Mouse (Mus musculus) small intestine, adult 2 months (tissue): ENCODE data around the gene Atf1. TPM values are rescaled to one million over a fixed set of nuclear protein-coding genes. Genes with fewer than 3 reads are reported as not detected.

Experiments
- H3K27ac ChIP-seq: fragments of 200-500 bp; 2 replicates; pipeline ENCODE4 v1.5.1; 2012; ENCODE audit warnings: low read depth, low read length, control low read depth, inconsistent platforms; ENCODE audit not compliant: insufficient read depth
- H3K27me3 ChIP-seq: fragments of 200-500 bp; 2 replicates; pipeline ENCODE4 v1.6.1; 2012; ENCODE audit warnings: mild to moderate bottlenecking, moderate library complexity, low read length, inconsistent platforms; ENCODE audit not compliant: control insufficient read depth, insufficient read depth
- H3K36me3 ChIP-seq: fragments of 200-500 bp; 2 replicates; pipeline ENCODE4 v1.6.1; 2012; ENCODE audit warnings: mild to moderate bottlenecking, low read length, control low read depth, inconsistent platforms; ENCODE audit not compliant: control insufficient read depth, insufficient read depth
- H3K4me1 ChIP-seq: fragments of 200-500 bp; 2 replicates; pipeline ENCODE4 v1.6.1; 2012; ENCODE audit warnings: low read length, inconsistent platforms, mixed read lengths; ENCODE audit not compliant: control insufficient read depth, insufficient read depth, insufficient read length
- H3K4me3 ChIP-seq: fragments of 200-500 bp; 2 replicates; pipeline ENCODE4 v1.5.1; 2012; ENCODE audit warnings: low read depth, mild to moderate bottlenecking, control low read depth, inconsistent platforms, low read length, moderate library complexity
- CTCF ChIP-seq: fragments of 200-500 bp; IDR thresholded peaks from 2 replicates; pipeline ENCODE4 v1.5.1; 2012; ENCODE audit warnings: low read depth, mild to moderate bottlenecking, control low read depth, inconsistent platforms, low read length, moderate library complexity, mixed read lengths; ENCODE audit not compliant: insufficient replicate concordance, insufficient read length; ENCODE audit errors: extremely low read depth
- POLR2A ChIP-seq: fragments of 200-500 bp; IDR thresholded peaks from 2 replicates; pipeline ENCODE4 v1.6.1; 2012; ENCODE audit warnings: low read depth, mild to moderate bottlenecking, control low read depth, inconsistent platforms, low read length, moderate library complexity
- WGBS: fragments of 180-500 bp; shearing (Covaris S2); methylation state at CpG from one replicate; pipeline ENCODE4 v1.1.7; 2018; 5-methylcytosine and 5-hydroxymethylcytosine counted together
- polyA plus RNA-seq: library from polyadenylated mRNA; depleted of rRNA; stranded (reverse); fragments of >200 nt; gene quantifications from 2 replicates; pipeline ENCODE4 v1.2.3, GENCODE M21; 2012

Atf1 gene
- polyA plus RNA-seq, 1 experiment, result 41.8 TPM

DNA sequence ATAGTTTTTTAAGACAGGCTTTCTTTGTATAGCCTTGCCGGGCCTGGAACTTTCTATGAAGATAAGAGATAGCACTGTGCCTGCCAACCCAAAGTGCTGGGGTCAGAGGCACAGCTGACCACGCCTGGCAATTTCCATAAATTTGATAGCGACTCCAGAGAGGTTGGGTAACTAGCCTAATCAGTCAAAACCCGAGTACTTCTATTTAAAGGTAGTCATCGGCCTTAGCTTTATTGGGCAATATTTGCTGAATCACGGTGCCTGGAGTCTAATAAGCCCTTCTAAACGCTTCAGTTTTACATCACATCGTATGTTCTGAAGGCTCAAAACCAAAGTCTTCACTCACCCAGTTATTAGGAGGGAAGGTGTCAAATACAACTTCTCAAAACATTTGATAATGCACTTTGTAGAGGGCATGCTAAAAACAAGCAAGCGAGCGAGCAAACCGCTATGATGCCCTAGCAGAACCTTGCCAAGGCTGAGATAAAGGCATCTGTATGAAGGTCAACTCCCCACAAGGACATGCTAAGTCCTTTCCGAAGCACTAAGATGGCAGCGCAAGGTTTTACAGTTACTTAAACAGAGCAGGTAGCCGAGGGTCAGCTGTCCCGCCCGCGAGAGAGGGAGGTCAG lies 472 bp upstream of the Atf1 start:
- H3K4me3 ChIP-seq, result peak overlapping the region; percentile 97
- no peak for TF ChIP-seq POLR2A
- no peak for TF ChIP-seq CTCF
- 1% methylated on average over 17 of the region's 17 CpGs for WGBS
- peaks cover 10% of the 10 kb centered on the region; the same call in 1 of the 2 replicates for H3K4me1 ChIP-seq
- H3K27me3 ChIP-seq, result no peaks in the 10 kb centered on the region
- H3K27ac ChIP-seq, result peak overlapping the region; percentile 86
- H3K36me3 ChIP-seq, result no peaks in the 10 kb centered on the region

GRCm38 (mm10) chr15:100228535-100229336 lies 1.1 kb downstream of the Atf1 start:
- H3K27ac ChIP-seq, result peak overlapping the region; percentile 95
- peaks cover 7% of the 10 kb centered on the region for H3K36me3 ChIP-seq
- no peak for TF ChIP-seq CTCF
- no peak for TF ChIP-seq POLR2A
- H3K27me3 ChIP-seq, result no peaks in the 10 kb centered on the region
- peak overlapping the region; percentile 97 for H3K4me3 ChIP-seq
- peaks cover 11% of the 10 kb centered on the region; the same call in 1 of the 2 replicates for H3K4me1 ChIP-seq
- WGBS, result 5% methylated on average over 16 of the region's 16 CpGs

DNA sequence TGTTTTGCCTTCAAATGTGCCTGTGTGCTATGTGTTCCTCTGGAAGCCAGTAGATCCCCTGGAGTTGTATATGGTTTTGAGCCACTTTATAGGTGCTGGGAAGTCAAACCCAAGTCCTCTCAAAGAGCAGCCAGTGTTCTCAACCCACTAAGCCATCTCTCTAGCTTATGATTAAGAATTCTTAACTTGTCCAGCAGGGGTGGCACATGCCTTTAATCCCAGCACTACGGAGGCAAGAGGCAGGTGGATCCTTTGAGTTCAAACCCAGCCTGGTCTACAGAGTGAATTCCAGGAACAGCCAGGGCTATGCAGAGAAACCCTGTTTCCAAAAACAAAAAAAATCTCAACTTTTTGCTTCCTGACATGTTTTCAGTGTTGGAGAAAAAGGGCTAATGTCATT lies 3.0 kb downstream of the Atf1 start:
- Histone ChIP-seq H3K4me1 (peaks cover 11% of the 10 kb centered on the region; the same call in 1 of the 2 replicates), H3K27ac (no peak overlapping the region), H3K27me3 (no peaks in the 10 kb centered on the region), H3K36me3 (peaks cover 19% of the 10 kb centered on the region), H3K4me3 (no peak overlapping the region)
- WGBS, result 64% methylated on average over 1 of the region's 1 CpGs
- TF ChIP-seq CTCF (no peak), POLR2A (no peak)

- H3K27ac ChIP-seq, result peak overlapping the region; percentile 68
- TF ChIP-seq CTCF (no peak), POLR2A (no peak)
- peaks cover 11% of the 10 kb centered on the region; the same call in 1 of the 2 replicates for H3K4me1 ChIP-seq
- H3K36me3 ChIP-seq, result peaks cover 25% of the 10 kb centered on the region
- H3K4me3 ChIP-seq, result no peak overlapping the region
- no peaks in the 10 kb centered on the region for H3K27me3 ChIP-seq
- WGBS, result 42% methylated on average over 14 of the region's 14 CpGs
Observed at GRCm38 (mm10) chr15:100231616-100232525, 4.3 kb downstream of the Atf1 start.

DNA sequence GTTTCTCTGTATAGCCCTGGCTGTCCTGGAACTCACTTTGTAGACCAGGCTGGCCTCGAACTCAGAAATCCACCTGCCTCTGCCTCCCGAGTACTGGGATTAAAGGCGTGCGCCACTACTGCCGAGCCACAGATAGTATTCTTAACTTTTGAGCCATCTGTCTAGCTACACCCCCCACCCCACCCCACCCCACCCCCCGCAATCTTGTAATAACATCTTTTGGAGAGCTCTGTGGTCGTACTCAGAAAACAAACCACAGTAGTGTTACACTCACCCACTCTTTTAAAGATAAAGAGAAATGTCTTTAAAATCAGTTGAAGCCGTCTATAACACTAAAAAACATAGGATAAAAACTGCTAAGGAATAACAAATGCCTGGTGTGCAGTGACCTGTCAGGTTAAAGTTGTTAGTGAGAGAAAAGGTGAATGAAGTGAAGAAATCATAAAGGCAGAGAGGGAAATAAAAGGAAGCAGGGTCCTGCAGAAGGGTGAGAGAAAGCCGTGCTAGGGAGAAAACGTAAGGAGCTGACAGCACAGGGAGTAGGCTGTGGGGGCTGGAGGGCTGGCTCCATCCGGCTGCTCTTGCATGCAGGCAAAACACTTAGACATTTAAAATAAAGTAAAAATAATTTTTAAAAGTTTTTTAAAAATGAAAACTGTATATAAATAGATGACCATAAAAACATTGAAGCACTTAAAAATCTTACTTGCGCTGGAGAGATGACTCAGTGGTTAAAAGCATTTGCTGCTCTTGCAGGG lies 7.8 kb downstream of the Atf1 start:
- Histone ChIP-seq H3K4me3 (no peak overlapping the region), H3K4me1 (peaks cover 9% of the 10 kb centered on the region; the same call in 1 of the 2 replicates), H3K27ac (no peak overlapping the region), H3K27me3 (no peaks in the 10 kb centered on the region), H3K36me3 (peaks cover 40% of the 10 kb centered on the region)
- TF ChIP-seq CTCF (no peak), POLR2A (no peak)
- WGBS, result 82% methylated on average over 12 of the region's 12 CpGs

DNA sequence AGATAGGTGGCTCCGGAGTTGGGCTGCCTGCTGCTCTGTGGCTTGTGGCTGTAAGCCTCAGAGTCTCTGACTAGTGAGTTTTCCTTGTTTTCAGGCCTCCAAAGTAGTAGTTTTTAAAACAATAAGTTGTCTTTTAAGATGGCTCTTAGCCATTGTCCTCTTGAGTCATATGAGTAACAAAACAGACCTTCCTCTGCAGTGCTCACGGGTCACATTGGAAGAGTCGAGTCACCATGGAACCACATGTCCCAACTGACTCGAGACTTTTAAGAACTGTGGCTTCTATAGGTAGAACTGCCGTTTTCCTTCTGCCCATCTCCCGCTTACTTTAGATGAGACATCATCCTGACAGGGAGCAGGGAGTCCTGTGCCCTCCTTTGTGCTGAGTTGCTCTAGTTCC lies 9.3 kb downstream of the Atf1 start:
- no peak overlapping the region for H3K27ac ChIP-seq
- TF ChIP-seq CTCF (no peak), POLR2A (no peak)
- peaks cover 45% of the 10 kb centered on the region for H3K36me3 ChIP-seq
- no peak overlapping the region for H3K4me3 ChIP-seq
- 74% methylated on average over 6 of the region's 6 CpGs for WGBS
- peaks cover 3% of the 10 kb centered on the region; the same call in 1 of the 2 replicates for H3K4me1 ChIP-seq
- no peaks in the 10 kb centered on the region for H3K27me3 ChIP-seq
